In the genomic region with DNA sequence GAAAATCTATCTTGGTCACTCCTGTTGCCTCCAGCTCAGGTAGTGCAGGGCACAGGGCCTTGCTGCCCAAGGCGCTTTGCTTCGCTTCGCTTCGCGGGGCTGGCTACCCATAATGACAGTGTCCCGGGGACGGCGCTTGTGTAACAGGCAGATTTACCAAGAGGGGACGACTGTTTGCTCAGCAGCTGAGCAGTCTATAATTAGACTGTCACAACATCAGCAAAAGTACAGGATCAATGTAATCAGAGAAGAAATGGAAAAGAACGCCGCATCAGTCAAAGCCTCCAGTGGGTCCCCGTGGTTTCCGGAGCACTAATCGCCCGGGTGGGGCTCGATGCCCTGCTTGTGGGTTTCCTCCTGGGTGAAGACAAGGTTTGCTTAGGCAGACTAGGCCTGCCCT, we compare ENCODE assay signal across 17 mouse cellular contexts. TPM values are rescaled to one million over a fixed set of nuclear protein-coding genes. Genes with fewer than 3 reads are reported as not detected.
DNase-seq lines count a peak whose midpoint lies in the region; ATAC-seq and TF ChIP-seq lines count a peak whose summit lies in the region.
"Had no signal": no experiment of that assay in that cellular context is flagged by ENCODE, and none has a peak within 500 bp of the region (broad histone marks: within the 10 kb centered on the region; RNA-seq: fewer than 3 reads in every experiment).

No protein-coding gene starts in this region.

- TF ChIP-seq CTCF in liver, adult 2 months (IDR thresholded peaks at IDR 0.05; ENCODE audit: low read depth, low read length), result no peak
- TF ChIP-seq CTCF in forebrain, postnatal 0 days (IDR thresholded peaks at IDR 0.05; ENCODE audit: low read depth), result no peak

- H3K4me2 ChIP-seq in liver, embryonic 12.5 days, result no peak overlapping the region
- H3K4me2 ChIP-seq in forebrain, postnatal 0 days (ENCODE audit: low read depth), result no peak overlapping the region
- H3K4me2 ChIP-seq in kidney, embryonic 16.5 days (replicated peaks; ENCODE audit: low read depth, low read length), result no peak overlapping the region
- H3K4me2 ChIP-seq: hindbrain, embryonic 15.5 days; limb, embryonic 13.5 days; midbrain, embryonic 11.5 days had no signal

- peak; percentile 32; the same call in 1 of the 2 replicates for ATAC-seq in cerebellum, adult (ENCODE audit: insufficient number of reproducible peaks, low FRiP score, low TSS enrichment)
- no peak for ATAC-seq in liver, embryonic 12.5 days
- ATAC-seq in forebrain, postnatal 0 days, result peak; percentile 48
- no peak for ATAC-seq in kidney, embryonic 16.5 days (ENCODE audit: low FRiP score, low TSS enrichment)

- no peak for TF ChIP-seq POLR2A in liver, adult 2 months (IDR thresholded peaks at IDR 0.05; ENCODE audit: extremely low read depth, insufficient read depth, low read length)

- no peaks in the 10 kb centered on the region for H3K9me3 ChIP-seq in liver, embryonic 12.5 days (replicated peaks)
- no peaks in the 10 kb centered on the region for H3K9me3 ChIP-seq in forebrain, postnatal 0 days (ENCODE audit: low read length)
- no peaks in the 10 kb centered on the region for H3K9me3 ChIP-seq in kidney, embryonic 16.5 days (ENCODE audit: low read length)
- H3K9me3 ChIP-seq: hindbrain, embryonic 15.5 days had no signal

- no peak for DNase-seq in cerebellum, postnatal 36 days
- peak; percentile 24 for DNase-seq in liver, adult 2 months (ENCODE audit: extremely low read depth, low read depth, low spot score)
- peak; percentile 37 for DNase-seq in T-cell, adult 2 months (ENCODE audit: low spot score)
- peak; percentile 13 for DNase-seq in forebrain, postnatal 0 days
- DNase-seq in layer of hippocampus, adult 8-10 months (ENCODE audit: low spot score in 2 of 2), result no peak
- DNase-seq: cerebellum, adult 18-20 months; heart, postnatal 10 days; kidney, adult 8-10 months; thymus, postnatal 36 days had no signal

- H3K36me3 ChIP-seq in liver, adult 2 months (ENCODE audit: control insufficient read depth, insufficient read depth, low read length), result no peaks in the 10 kb centered on the region
- H3K36me3 ChIP-seq in liver, embryonic 12.5 days, result no peaks in the 10 kb centered on the region
- H3K36me3 ChIP-seq in forebrain, postnatal 0 days (ENCODE audit: insufficient read depth), result no peaks in the 10 kb centered on the region
- no peaks in the 10 kb centered on the region for H3K36me3 ChIP-seq in kidney, embryonic 16.5 days (ENCODE audit: insufficient read depth, low read length)
- H3K36me3 ChIP-seq: hindbrain, embryonic 15.5 days; limb, embryonic 13.5 days had no signal

- H3K27ac ChIP-seq in liver, adult 2 months (replicated peaks; ENCODE audit: insufficient read depth, low read depth, low read length), result no peak overlapping the region
- no peak overlapping the region for H3K27ac ChIP-seq in liver, embryonic 12.5 days
- no peak overlapping the region for H3K27ac ChIP-seq in forebrain, postnatal 0 days (ENCODE audit: low read depth, low read length)
- no peak overlapping the region for H3K27ac ChIP-seq in kidney, embryonic 16.5 days (ENCODE audit: low read length)
- H3K27ac ChIP-seq: hindbrain, embryonic 15.5 days; limb, embryonic 13.5 days had no signal

- no peaks in the 10 kb centered on the region for H3K27me3 ChIP-seq in liver, adult 2 months (ENCODE audit: control insufficient read depth, insufficient read depth, low read length)
- H3K27me3 ChIP-seq in liver, embryonic 12.5 days (replicated peaks), result 0 out of 2 replicates have a peak, but pooled peaks cover 3% of the 10 kb centered on the region
- 0 out of 2 replicates have a peak, but pooled peaks cover 4% of the 10 kb centered on the region for H3K27me3 ChIP-seq in forebrain, postnatal 0 days (ENCODE audit: insufficient read depth, low read length)
- no peaks in the 10 kb centered on the region for H3K27me3 ChIP-seq in kidney, embryonic 16.5 days (ENCODE audit: insufficient read depth, low read length)
- H3K27me3 ChIP-seq: limb, embryonic 13.5 days had no signal

- H3K79me2 ChIP-seq in liver, adult 2 months (ENCODE audit: control insufficient read depth, insufficient read depth, low read length), result no peaks in the 10 kb centered on the region

- no peak overlapping the region for H3K9ac ChIP-seq in liver, adult 2 months (ENCODE audit: low read depth, low read length)
- H3K9ac ChIP-seq in liver, embryonic 12.5 days, result no peak overlapping the region
- no peak overlapping the region for H3K9ac ChIP-seq in forebrain, postnatal 0 days
- no peak overlapping the region for H3K9ac ChIP-seq in kidney, embryonic 16.5 days (replicated peaks; ENCODE audit: low read length)
- H3K9ac ChIP-seq: hindbrain, embryonic 15.5 days; limb, embryonic 13.5 days had no signal

- WGBS in liver, adult 2 months, result 49% methylated on average over 16 of the region's 16 CpGs
- WGBS in liver, embryonic 12.5 days (ENCODE audit: insufficient replicate concordance), result 81% methylated on average over 16 of the region's 16 CpGs
- WGBS in forebrain, postnatal 0 days, result 70% methylated on average over 16 of the region's 16 CpGs
- WGBS in kidney, embryonic 16.5 days, result 89% methylated on average over 16 of the region's 16 CpGs

- H3K4me3 ChIP-seq in liver, adult 2 months (ENCODE audit: insufficient read depth, low read depth, low read length), result no peak overlapping the region
- H3K4me3 ChIP-seq in liver, embryonic 12.5 days, result no peak overlapping the region
- no peak overlapping the region for H3K4me3 ChIP-seq in forebrain, postnatal 0 days (ENCODE audit: low read depth, low read length)
- no peak overlapping the region for H3K4me3 ChIP-seq in kidney, embryonic 16.5 days (ENCODE audit: low read length)
- H3K4me3 ChIP-seq: erythroblast, embryonic 14.5 days; hindbrain, embryonic 15.5 days; limb, embryonic 13.5 days; myocyte had no signal

- no peaks in the 10 kb centered on the region for H3K4me1 ChIP-seq in liver, adult 2 months (ENCODE audit: control insufficient read depth, insufficient read depth, low read length)
- peaks cover 3% of the 10 kb centered on the region for H3K4me1 ChIP-seq in liver, embryonic 12.5 days
- no peaks in the 10 kb centered on the region for H3K4me1 ChIP-seq in forebrain, postnatal 0 days (ENCODE audit: insufficient read depth)
- H3K4me1 ChIP-seq in kidney, embryonic 16.5 days (ENCODE audit: insufficient read depth, low read length), result peaks cover under 1% of the 10 kb centered on the region; the same call in 1 of the 2 replicates
- H3K4me1 ChIP-seq: hindbrain, embryonic 15.5 days had no signal

RNA-seq across cellular contexts. Expression of a gene that starts 6.3 kb away (rescaled TPM):
- 6.7 and 9.4 TPM in 2 replicates for total RNA-seq in liver, adult 2 months (2014; rRNA removed)
- 2.3 and 3.1 TPM in 2 replicates for polyA plus RNA-seq in liver, adult 2 months (2012; rRNA removed)
- polyA plus RNA-seq in liver, embryonic 12.5 days (2016; fragmentation: Nextera tagmentation; extraction: Ambion mirVana), result 59.8 and 63.3 TPM in 2 replicates
- total RNA-seq in forebrain, postnatal 0 days (2014; rRNA removed), result 1.9 and 2.0 TPM in 2 replicates
- polyA plus RNA-seq in forebrain, postnatal 0 days (2015; fragmentation: Nextera tagmentation; extraction: Ambion mirVana), result 0.69 and 1.1 TPM in 2 replicates
- polyA plus RNA-seq in kidney, embryonic 16.5 days (2015; fragmentation: Nextera tagmentation; extraction: Ambion mirVana), result 8.3 and 9.2 TPM in 2 replicates
- total RNA-seq in layer of hippocampus, adult 8-10 months (2022), result 10 to 100 TPM in 2 of 4 experiments, 1 to 10 TPM in 2; 2.1 to 18.9 (median 9.0) TPM

Comparison
In these comparisons a context has a peak if more than half of its experiments do, and no peak if none do; other contexts are left out.
1. ATAC-seq: peak in cerebellum, adult (single experiment) and forebrain, postnatal 0 days (single experiment); none in liver, embryonic 12.5 days (single experiment) and kidney, embryonic 16.5 days (single experiment).
2. DNase-seq: peak in liver, adult 2 months (single experiment), T-cell, adult 2 months (single experiment) and forebrain, postnatal 0 days (single experiment); none in cerebellum, postnatal 36 days (0 of 2) and layer of hippocampus, adult 8-10 months (0 of 2).